Mouse (Mus musculus) thymus, postnatal 25 days (tissue): ENCODE data around the gene Hs2st1.

ENCODE experiments used
- DNase-seq: peaks from one replicate; pipeline ENCODE4 v3.0.0; 2022

Gene Hs2st1

DNA sequence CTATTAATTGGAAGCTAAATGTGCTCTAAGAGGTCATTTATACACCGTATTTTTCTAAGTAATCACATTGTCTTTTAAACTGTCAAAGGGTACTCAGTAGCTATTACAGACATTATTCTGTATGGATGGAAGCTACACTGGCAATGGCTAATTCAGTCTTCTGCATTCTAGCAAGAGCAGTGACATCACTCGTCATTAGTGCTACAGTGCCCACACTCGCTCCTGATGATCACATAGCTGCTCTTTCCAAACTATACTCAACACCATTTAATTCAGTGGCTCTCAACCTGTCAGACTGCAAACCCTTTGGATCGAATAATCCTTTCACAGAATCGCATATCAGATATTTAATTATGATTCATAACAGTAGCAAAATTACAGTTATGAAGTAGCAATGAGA, 19.3 kb downstream of the Hs2st1 start:
- DNase-seq = no peak

DNA sequence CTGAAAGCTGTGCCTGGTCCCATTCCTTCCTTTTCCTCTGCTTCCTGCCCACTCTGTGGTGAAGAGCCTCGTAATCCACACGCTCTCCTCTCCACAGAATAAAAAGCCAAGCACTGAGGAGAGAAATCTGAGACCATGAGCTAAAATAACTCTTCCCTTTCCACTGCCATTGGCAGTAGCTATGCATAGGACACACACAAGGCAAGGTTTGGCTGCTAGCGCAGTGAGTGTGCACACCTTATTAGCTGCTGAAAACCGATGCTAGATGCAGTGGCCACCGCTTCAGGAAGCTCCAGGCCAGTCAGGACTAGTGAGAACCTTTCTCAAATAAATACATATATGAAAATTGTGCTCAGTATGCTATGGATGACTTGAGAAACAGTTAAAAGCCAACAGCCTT, 19.9 kb downstream of the Hs2st1 start:
- DNase-seq = no peak

- peak; percentile 66 for DNase-seq
These were observed 21.7 kb downstream of the Hs2st1 start for GRCm38 (mm10) chr3:144548186-144548845.

GRCm38 (mm10) chr3:144546490-144546889, 23.5 kb downstream of the Hs2st1 start:
- DNase-seq = peak; percentile 22

GRCm38 (mm10) chr3:144545832-144546231, 24.1 kb downstream of the Hs2st1 start:
- no peak for DNase-seq

DNA sequence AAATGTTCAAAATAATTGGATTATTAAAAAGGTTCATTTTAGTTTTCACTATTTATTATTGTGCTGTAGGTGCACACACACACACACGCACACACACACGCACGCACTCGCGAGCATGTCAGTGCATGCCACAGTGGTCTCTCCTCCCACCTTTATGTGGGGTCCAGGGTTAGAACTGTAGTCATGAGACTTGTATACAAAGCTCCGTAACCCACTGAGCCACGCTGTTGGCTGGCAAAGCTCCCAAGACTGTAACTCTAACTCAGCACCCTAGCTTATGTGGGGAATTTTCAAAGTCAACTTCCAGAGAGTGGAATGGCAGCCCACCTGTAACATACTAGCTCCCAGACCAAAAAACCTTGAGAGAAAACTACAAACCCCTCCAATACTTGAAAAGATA, 24.8 kb downstream of the Hs2st1 start:
- DNase-seq = no peak

GRCm38 (mm10) chr3:144541906-144542438, 28.0 kb downstream of the Hs2st1 start:
- no peak for DNase-seq

- no peak for DNase-seq
These were observed 29.2 kb downstream of the Hs2st1 start for GRCm38 (mm10) chr3:144540805-144541204.

GRCm38 (mm10) chr3:144539051-144539450, 30.9 kb downstream of the Hs2st1 start:
- DNase-seq = no peak

DNA sequence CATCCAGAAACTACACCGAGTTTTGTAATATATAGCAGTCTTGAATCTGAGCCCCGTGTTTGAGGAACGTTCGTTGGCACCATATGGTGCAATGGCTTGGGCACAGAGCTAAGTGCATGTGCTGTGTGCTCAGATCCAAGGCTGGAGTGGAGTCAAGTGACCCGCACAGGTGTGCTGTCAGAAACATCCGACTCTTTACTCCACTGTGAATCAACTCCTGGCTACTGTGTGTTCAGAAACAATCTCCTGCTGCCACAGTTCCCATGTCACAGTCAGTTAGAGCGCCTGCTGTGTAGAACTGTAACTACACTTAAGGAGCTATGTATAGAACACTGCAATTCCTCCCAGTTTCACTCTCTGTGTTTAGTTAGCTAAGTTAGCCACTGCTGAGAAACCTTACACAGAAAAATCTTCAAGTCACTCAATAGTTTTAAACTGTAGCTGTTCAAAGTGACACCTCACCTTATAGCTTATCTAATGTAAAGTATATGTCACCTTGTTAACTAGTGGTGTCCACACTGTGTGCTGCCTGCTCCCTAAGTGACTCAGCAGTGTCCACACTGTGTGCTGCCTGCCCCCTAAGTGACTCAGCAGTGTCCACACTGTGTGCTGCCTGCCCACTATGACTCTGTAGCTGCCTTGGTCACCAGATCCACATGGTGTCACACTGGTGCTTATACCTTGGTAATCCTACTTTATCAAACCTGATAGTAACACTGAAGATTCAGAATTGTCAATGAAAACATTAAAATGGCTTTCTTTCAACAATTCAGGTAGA, 32.7 kb downstream of the Hs2st1 start:
- DNase-seq = peak; percentile 31

DNA sequence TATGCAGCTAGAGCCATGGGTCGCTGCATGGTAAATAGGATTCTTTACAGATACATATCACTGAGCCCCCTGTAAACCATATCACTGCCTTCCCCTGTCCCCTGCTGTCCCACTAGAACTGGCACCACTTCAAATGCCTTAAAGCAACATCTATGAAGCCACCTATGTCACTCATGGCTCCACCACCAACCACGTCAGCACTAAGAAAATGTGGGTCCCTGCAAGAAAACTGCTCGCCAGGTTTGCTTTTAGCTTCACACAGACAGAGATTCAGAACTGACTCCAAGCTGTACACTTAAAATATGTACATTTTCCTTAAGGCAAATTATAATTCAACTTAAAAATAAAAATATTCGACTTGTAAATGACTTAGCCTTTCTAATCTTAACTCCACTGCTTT, 34.9 kb downstream of the Hs2st1 start:
- no peak for DNase-seq

GRCm38 (mm10) chr3:144531023-144531422, 39.0 kb downstream of the Hs2st1 start:
- DNase-seq = no peak

- DNase-seq = no peak
These were observed 42.1 kb downstream of the Hs2st1 start for GRCm38 (mm10) chr3:144527918-144528317.

- DNase-seq = no peak
These were observed 50.3 kb downstream of the Hs2st1 start for GRCm38 (mm10) chr3:144519581-144520272.

GRCm38 (mm10) chr3:144518917-144519316, 51.1 kb downstream of the Hs2st1 start:
- DNase-seq = no peak

GRCm38 (mm10) chr3:144515286-144515685, 54.7 kb downstream of the Hs2st1 start:
- no peak for DNase-seq

- no peak for DNase-seq
These were observed 55.9 kb downstream of the Hs2st1 start for GRCm38 (mm10) chr3:144514122-144514505.

DNA sequence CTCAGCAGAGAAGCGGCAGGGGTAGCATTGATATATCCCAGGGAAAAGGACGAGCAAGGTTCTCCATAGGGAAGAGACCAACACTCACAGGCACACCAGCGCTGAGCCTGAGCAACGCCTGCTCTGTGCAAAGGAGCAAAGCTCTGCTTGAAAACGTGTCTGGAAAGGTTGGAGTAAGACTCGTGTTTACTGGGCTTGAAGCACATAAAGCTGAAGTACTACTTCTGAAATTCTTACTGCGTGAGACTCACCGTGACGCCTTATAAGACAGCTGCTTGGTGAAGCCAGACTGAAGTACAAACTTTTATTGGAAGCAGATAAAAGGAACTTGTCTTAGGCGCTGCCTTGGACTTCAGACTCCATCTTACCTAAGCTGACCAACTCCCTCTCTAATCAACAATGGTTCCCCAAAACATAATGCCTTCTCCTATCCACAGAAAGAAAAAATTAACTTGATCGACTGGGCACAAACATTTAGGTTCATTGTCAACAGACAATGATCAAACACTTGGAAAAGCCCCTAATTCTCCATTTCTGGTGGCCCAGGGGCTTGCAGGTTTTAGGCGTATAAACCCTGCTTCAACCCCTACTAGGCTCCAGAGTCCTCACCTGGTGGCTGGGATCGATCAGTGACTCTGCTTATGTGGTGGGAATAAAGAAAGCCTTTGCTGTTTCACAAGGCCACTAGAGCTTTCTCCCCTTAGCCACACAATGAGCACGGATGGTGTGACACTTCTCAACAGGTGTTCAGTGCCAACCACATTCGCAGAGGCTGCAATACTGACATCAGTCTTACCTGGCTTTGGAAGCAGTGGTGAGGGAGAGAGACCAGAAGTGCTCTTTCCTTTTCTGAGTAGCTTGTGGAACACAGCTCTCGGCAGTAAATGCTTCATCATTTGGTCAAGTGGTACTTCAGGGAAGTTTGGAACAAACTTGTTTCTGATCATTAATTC, 56.5 kb downstream of the Hs2st1 start:
- no peak for DNase-seq

- no peak for DNase-seq
These were observed 59.3 kb downstream of the Hs2st1 start for GRCm38 (mm10) chr3:144510724-144511123.

GRCm38 (mm10) chr3:144508342-144508741, 61.6 kb downstream of the Hs2st1 start:
- DNase-seq = no peak

DNA sequence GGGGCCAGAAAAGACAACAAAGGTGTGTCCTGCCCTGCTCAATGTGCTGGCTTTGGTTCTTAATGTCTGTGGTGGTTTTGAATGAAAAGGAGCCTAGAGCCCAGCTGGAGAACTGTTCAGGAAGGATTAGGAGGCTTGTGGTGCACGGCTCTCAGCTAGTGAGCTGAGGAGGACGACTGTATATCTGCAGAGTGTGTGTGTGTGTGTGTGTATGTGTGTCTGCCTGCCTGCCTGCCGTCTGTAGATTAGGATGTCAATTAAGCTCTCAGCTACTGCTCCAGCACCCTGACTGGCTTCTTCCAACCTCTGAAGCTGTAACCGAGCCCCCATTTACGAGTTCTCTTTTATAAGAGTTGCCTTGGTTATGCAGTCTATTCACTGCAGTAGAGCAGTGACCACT, 62.1 kb downstream of the Hs2st1 start:
- no peak for DNase-seq

GRCm38 (mm10) chr3:144506213-144506612, 63.8 kb downstream of the Hs2st1 start:
- DNase-seq = no peak
